Mouse (Mus musculus): Measurements from ENCODE around the gene Tmem242. TPM values are rescaled to one million over a fixed set of nuclear protein-coding genes. Genes with fewer than 3 reads are reported as not detected.

The Tmem242 gene
- polyA plus RNA-seq, 1 experiment from 2014 or later, result 143 TPM

- no peak for DNase-seq (ENCODE audit: low spot score)
- no peak overlapping the region for H3K27ac ChIP-seq
- 88% methylated on average over 16 of the region's 16 CpGs for WGBS
These were observed 44.4 kb downstream of the Tmem242 start for GRCm38 (mm10) chr17:5395454-5396205.

GRCm38 (mm10) chr17:5390682-5391081, 49.4 kb downstream of the Tmem242 start:
- Histone ChIP-seq H3K27ac (no peak overlapping the region), H3K4me1 (replicated peaks) (0 out of 2 replicates have a peak, but pooled peaks cover 3% of the 10 kb centered on the region), H3K4me3 (no peak overlapping the region), H3K36me3 (no peaks in the 10 kb centered on the region), H3K9me3 (no peaks in the 10 kb centered on the region), H3K27me3 (ENCODE audit: insufficient read depth, poor library complexity, severe bottlenecking) (0 out of 2 replicates have a peak, but pooled peaks cover 3% of the 10 kb centered on the region)
- no peak for DNase-seq (ENCODE audit: low spot score)
- 77% methylated on average over 10 of the region's 10 CpGs for WGBS

More at GRCm38 (mm10) chr17:5395454-5396205, 44.4 kb downstream of the Tmem242 start:
- Histone ChIP-seq H3K4me3 (no peak overlapping the region), H3K27me3 (ENCODE audit: insufficient read depth, poor library complexity, severe bottlenecking) (peaks cover 11% of the 10 kb centered on the region; the same call in 1 of the 2 replicates), H3K4me1 (replicated peaks) (0 out of 2 replicates have a peak, but pooled peaks cover under 1% of the 10 kb centered on the region), H3K36me3 (no peaks in the 10 kb centered on the region), H3K9me3 (no peaks in the 10 kb centered on the region)

- Histone ChIP-seq H3K36me3 (no peaks in the 10 kb centered on the region), H3K4me3 (no peak overlapping the region), H3K27ac (no peak overlapping the region), H3K9me3 (no peaks in the 10 kb centered on the region), H3K4me1 (replicated peaks) (peaks cover 4% of the 10 kb centered on the region; the same call in 1 of the 2 replicates), H3K27me3 (ENCODE audit: insufficient read depth, poor library complexity, severe bottlenecking) (no peaks in the 10 kb centered on the region)
- no peak for DNase-seq (ENCODE audit: low spot score)
- WGBS, result 65% methylated on average over 3 of the region's 3 CpGs
These were observed 51.7 kb downstream of the Tmem242 start for GRCm38 (mm10) chr17:5388351-5388750.

- Histone ChIP-seq H3K36me3 (no peaks in the 10 kb centered on the region), H3K4me1 (replicated peaks) (peaks cover 6% of the 10 kb centered on the region; the same call in 1 of the 2 replicates), H3K27ac (no peak overlapping the region), H3K9me3 (no peaks in the 10 kb centered on the region), H3K27me3 (ENCODE audit: insufficient read depth, poor library complexity, severe bottlenecking) (no peaks in the 10 kb centered on the region), H3K4me3 (no peak overlapping the region)
- DNase-seq (ENCODE audit: low spot score), result no peak
- 87% methylated on average over 12 of the region's 12 CpGs for WGBS
These were observed 53.0 kb downstream of the Tmem242 start for GRCm38 (mm10) chr17:5386885-5387545.

DNA sequence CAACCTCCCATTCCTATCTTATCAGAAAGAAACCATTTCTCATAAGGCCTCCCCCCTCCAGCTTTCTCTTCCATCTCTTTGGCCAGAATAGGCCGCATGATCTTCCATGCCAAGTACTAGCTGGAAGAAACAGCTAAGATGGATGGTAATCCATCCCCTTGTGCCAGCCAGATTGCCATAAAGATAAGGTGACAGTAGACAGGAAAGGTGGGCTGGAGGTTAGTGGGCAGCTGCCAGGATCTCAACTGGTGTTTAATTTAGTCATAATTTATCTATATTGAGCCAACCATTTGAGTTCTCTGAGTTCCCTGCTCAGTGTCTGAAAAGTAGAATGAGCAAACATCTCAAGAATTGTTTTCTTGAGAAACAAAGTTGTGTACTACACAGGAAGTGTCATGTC, 54.4 kb downstream of the Tmem242 start:
- no peaks in the 10 kb centered on the region for H3K27me3 ChIP-seq (ENCODE audit: insufficient read depth, poor library complexity, severe bottlenecking)
- peaks cover 6% of the 10 kb centered on the region; the same call in 1 of the 2 replicates for H3K4me1 ChIP-seq (replicated peaks)
- H3K4me3 ChIP-seq, result no peak overlapping the region
- no peaks in the 10 kb centered on the region for H3K9me3 ChIP-seq
- no peak for DNase-seq (ENCODE audit: low spot score)
- WGBS, result 86% methylated on average over 1 of the region's 1 CpGs
- H3K36me3 ChIP-seq, result no peaks in the 10 kb centered on the region
- H3K27ac ChIP-seq, result no peak overlapping the region

DNA sequence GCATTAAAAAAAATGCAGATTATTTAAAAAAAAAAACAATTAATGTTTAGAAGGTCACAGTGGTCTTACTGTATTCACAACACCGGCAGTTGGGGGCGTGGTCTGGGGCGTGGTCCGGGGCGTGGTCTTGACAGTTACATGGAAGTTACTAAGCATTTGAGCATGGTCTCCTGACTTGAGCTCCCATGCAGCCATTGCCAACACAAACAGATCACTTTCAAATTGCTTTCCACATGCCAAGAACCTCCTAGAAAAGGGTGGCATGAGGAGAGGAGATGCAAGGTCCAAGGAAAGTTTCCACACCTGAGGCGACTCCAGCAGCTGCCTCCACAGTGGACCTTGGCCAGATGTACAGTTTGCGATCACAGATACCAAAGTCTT, 62.1 kb downstream of the Tmem242 start:
- Histone ChIP-seq H3K36me3 (no peaks in the 10 kb centered on the region), H3K4me3 (no peak overlapping the region), H3K27me3 (ENCODE audit: insufficient read depth, poor library complexity, severe bottlenecking) (no peaks in the 10 kb centered on the region), H3K4me1 (replicated peaks) (peaks cover 9% of the 10 kb centered on the region; the same call in 1 of the 2 replicates), H3K9me3 (no peaks in the 10 kb centered on the region), H3K27ac (no peak overlapping the region)
- DNase-seq (ENCODE audit: low spot score), result no peak
- 32% methylated on average over 7 of the region's 7 CpGs for WGBS

DNA sequence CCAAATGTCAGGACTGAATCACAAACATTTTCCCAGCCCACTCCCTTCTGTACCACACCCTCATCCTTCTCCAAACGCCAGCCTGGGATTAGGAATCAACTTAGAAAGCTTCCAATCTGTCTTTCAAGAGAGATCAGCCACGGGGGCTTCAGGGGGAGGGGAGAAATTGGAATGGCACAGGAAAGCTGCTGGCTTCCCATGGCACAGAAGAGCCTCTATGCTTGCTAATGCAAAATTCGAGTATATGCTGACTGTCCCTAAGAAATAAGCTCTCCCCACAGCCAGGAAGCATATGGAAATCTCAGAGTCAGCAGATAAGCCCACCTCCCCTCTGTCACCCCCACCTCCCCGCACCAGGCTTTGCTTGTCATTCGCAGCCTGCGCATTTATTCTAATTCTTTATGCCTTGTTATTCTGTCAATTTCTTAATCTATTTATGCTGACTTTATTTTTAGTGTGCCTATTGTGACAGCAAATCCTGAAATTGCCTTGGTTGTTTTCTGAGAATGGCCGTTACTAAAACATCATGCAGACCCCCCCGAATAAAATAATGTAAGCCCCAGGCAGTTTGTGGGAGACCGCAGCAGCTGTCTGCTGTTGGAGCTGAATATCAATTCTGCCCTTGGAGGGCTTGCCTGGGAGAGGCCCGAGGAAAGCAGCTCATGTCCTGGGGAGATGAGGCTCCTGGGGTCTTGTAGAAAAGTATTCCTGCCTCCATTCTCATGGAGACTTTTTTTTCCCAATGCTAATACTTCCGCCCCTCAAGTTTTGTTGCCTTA, 62.7 kb downstream of the Tmem242 start:
- H3K9me3 ChIP-seq, result no peaks in the 10 kb centered on the region
- DNase-seq (ENCODE audit: low spot score), result no peak
- H3K27ac ChIP-seq, result no peak overlapping the region
- no peak overlapping the region for H3K4me3 ChIP-seq
- 35% methylated on average over 11 of the region's 11 CpGs for WGBS
- H3K4me1 ChIP-seq (replicated peaks), result peaks cover 9% of the 10 kb centered on the region
- no peaks in the 10 kb centered on the region for H3K27me3 ChIP-seq (ENCODE audit: insufficient read depth, poor library complexity, severe bottlenecking)
- H3K36me3 ChIP-seq, result no peaks in the 10 kb centered on the region

DNA sequence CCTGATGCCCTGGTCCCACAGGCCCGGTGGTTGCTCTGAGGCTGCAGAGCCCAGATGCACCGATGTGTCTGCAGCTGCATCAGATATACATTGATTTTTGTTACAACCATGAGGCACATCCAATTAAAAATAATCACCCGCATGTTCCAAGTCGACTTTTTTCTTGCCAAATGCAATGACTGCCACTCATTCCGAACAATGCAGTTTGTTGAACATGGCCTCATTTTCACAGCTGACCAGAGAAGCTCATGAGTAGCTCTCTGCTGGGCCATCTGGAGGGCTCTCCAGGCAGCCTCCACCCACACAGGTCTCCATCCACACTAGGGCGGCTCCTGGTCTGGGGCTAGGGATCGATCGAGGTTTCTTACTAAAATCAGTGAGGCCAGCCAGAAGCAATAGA, 67.1 kb downstream of the Tmem242 start:
- WGBS, result 80% methylated on average over 8 of the region's 8 CpGs
- no peak for DNase-seq (ENCODE audit: low spot score)
- Histone ChIP-seq H3K36me3 (no peaks in the 10 kb centered on the region), H3K27me3 (ENCODE audit: insufficient read depth, poor library complexity, severe bottlenecking) (no peaks in the 10 kb centered on the region), H3K27ac (no peak overlapping the region), H3K4me3 (no peak overlapping the region), H3K9me3 (peaks cover 5% of the 10 kb centered on the region; the same call in 1 of the 2 replicates), H3K4me1 (replicated peaks) (peaks cover 9% of the 10 kb centered on the region)

GRCm38 (mm10) chr17:5371521-5371920, 68.5 kb downstream of the Tmem242 start:
- WGBS, result 75% methylated on average over 7 of the region's 7 CpGs
- H3K36me3 ChIP-seq, result no peaks in the 10 kb centered on the region
- H3K27ac ChIP-seq, result no peak overlapping the region
- H3K4me1 ChIP-seq (replicated peaks), result no peaks in the 10 kb centered on the region; the same call in 1 of the 2 replicates
- no peak for DNase-seq (ENCODE audit: low spot score)
- no peaks in the 10 kb centered on the region for H3K27me3 ChIP-seq (ENCODE audit: insufficient read depth, poor library complexity, severe bottlenecking)
- no peak overlapping the region for H3K4me3 ChIP-seq
- peaks cover 5% of the 10 kb centered on the region; the same call in 1 of the 2 replicates for H3K9me3 ChIP-seq

- no peak for DNase-seq (ENCODE audit: low spot score)
- WGBS, result 77% methylated on average over 4 of the region's 4 CpGs
- H3K27ac ChIP-seq, result no peak overlapping the region
- H3K36me3 ChIP-seq, result no peaks in the 10 kb centered on the region
- no peaks in the 10 kb centered on the region; the same call in 1 of the 2 replicates for H3K4me1 ChIP-seq (replicated peaks)
- no peak overlapping the region for H3K4me3 ChIP-seq
- no peaks in the 10 kb centered on the region for H3K27me3 ChIP-seq (ENCODE audit: insufficient read depth, poor library complexity, severe bottlenecking)
- H3K9me3 ChIP-seq, result peaks cover 5% of the 10 kb centered on the region; the same call in 1 of the 2 replicates
These were observed 69.0 kb downstream of the Tmem242 start for GRCm38 (mm10) chr17:5371032-5371431.

DNA sequence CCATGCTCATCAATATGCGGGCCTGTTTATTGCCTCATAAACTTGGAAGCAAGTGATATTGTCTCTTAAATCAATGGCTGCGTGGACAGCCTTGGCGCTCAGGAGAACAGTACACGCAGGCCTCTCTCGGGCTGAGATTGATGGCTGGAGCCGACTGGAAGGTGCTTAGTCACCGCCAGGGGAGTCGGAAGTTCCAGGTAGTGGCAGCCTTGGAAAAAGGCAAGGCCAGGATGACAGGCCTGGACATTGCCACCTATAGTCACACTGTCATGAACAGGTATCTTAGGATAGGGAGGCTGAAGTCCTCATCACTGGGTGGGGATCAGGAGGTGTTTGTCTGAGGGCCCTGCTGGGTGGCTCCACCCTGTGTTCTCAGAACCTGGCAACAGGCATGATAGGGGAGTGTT, 74.1 kb downstream of the Tmem242 start:
- no peak overlapping the region for H3K4me3 ChIP-seq
- WGBS, result 82% methylated on average over 8 of the region's 8 CpGs
- no peak for DNase-seq (ENCODE audit: low spot score)
- no peaks in the 10 kb centered on the region for H3K27me3 ChIP-seq (ENCODE audit: insufficient read depth, poor library complexity, severe bottlenecking)
- H3K27ac ChIP-seq, result no peak overlapping the region
- no peaks in the 10 kb centered on the region for H3K36me3 ChIP-seq
- H3K9me3 ChIP-seq, result peaks cover 5% of the 10 kb centered on the region; the same call in 1 of the 2 replicates
- H3K4me1 ChIP-seq (replicated peaks), result no peaks in the 10 kb centered on the region; the same call in 1 of the 2 replicates

Measured in hindbrain, embryonic 10.5 days (tissue).